Mouse (Mus musculus) megakaryocyte progenitor cell, adult 5-6 weeks (primary cell): Measurements from ENCODE around the gene Hspb7. TPM values are rescaled to one million over a fixed set of nuclear protein-coding genes. Genes with fewer than 3 reads are reported as not detected.

ENCODE experiments used
- ATAC-seq: replicated peaks from 2 replicates; pipeline ENCODE4 v1.8.0; 2016; ENCODE audit warnings: mild to moderate bottlenecking, moderate TSS enrichment, inconsistent platforms; ENCODE audit not compliant: poor library complexity
- total RNA-seq, 2 experiments: library from RNA; stranded (forward) in 1 of 2; stranded (reverse) in 1 of 2; fragments of 157-497, 149-512 nt in 1 of 2; fragments of 200-1000 nt in 1 of 2; gene quantifications; 2 replicates each; pipeline versions ENCODE4 v1.2.3 to v1.2.4; 2015 to 2017

Gene Hspb7
- total RNA-seq, 2 experiments from 2014 or later: not detected

- ATAC-seq: peak; percentile 96
Observed at GRCm38 (mm10) chr4:141444451-141445327, 24.1 kb downstream of the Hspb7 start, which contains the start of gene Zbtb17. TSS of gene Zbtb17 (plus strand) at chr4:141444654.

GRCm38 (mm10) chr4:141445328-141445720, 24.7 kb downstream of the Hspb7 start:
- peak; percentile 18 for ATAC-seq

- ATAC-seq: no peak
Observed at GRCm38 (mm10) chr4:141446211-141446610, 25.6 kb downstream of the Hspb7 start.

GRCm38 (mm10) chr4:141451251-141451650, 30.7 kb downstream of the Hspb7 start:
- ATAC-seq: no peak

DNA sequence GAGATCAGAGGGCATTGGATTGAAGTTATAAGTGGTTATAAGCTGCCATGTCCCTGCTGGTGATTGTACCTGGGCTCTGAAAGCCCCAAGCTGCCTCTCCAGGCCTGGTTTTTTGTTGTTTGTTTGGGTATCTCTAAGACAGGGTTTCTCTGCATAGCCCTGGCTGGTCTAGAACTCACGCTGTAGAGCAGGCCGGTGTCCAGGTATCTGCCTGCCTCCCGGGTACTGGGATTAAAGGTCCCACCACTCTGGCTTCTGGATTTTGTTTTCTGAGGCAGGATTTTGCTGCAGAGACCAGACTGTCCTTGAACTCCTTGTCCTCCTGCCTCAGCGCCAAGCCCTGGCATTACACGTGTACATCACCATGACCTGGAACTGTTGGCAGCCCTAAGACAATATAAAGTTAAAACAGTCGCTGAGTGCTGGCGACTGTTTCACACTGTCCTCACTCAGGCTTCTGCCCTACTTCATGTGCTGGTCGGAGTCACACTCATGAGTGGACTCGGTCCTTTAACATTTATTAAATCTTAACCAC, 31.4 kb downstream of the Hspb7 start:
- no peak for ATAC-seq

DNA sequence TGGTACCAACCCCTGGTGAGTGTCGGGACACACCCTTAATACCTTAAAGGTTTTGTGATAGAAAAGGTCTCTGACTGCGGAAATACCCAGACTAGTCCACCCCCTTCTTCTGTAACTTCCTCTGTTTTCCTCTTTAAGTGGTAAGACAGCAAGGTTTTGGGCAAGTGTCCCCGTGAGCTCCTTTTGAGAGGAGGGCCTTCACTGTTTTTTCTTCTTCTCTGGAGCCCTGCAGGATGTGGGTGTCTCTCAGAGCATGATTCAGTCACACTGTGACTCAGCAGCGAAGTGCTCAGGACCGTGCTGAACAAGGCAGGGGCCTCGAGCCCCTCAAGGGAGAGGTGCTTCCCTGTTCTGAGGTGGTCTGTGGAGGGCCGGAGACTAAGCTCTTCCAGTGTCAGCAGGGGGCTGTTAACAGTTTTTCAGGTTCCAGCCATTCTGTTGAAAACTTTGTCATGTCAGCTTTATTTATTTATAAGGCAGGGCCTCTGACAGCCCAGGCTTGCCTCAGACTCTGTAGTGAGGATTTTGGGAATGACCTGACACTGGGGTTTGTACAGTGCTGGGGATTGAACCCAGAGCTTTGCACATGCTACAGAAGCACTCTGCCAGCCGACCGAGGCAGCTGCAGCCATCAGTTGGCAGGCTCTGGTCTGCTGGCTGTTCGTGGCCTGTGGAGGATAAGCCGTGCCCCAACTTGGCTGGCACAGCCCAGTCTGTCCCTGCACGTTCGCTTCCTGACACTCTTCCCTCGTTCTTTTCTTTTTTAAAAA, 34.2 kb downstream of the Hspb7 start:
- ATAC-seq: peak; percentile 76

GRCm38 (mm10) chr4:141455526-141455925, 34.9 kb downstream of the Hspb7 start:
- ATAC-seq: no peak

DNA sequence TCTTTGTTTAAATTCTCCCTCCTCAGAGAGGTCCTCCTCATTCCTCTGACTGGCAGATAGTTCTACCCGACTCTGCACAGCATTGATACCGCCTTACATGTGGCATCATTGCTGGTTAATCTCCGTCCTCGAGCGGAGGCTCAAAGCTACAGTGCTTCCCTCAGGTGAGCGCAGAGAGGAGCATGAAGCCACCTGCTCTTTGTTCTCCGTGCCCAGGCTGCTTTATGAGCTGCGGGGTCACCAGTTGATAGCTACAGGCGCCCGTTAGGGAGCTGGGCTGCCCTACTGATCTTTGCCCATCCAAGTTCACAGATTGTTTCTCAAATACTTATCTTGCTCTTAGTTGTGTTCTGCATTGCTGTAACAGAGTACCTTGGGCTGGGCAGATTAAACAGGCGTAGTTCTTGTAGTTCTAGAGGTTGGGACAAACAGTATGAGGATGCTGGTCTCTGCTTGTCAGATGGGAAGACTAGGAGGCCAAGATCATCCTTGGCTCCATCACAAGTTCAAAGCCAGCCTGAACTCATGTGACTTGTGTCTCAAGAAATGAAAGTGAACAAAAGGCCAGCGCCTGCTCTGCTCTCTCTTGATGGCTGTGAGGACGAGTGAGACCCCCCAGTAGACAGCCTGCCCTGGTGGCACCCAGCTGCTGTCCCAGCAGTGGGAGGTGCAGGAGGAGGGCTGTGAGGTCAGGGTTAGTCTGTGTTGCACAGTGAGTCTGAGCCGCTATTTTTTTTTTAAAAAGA, 35.8 kb downstream of the Hspb7 start:
- ATAC-seq: no peak

DNA sequence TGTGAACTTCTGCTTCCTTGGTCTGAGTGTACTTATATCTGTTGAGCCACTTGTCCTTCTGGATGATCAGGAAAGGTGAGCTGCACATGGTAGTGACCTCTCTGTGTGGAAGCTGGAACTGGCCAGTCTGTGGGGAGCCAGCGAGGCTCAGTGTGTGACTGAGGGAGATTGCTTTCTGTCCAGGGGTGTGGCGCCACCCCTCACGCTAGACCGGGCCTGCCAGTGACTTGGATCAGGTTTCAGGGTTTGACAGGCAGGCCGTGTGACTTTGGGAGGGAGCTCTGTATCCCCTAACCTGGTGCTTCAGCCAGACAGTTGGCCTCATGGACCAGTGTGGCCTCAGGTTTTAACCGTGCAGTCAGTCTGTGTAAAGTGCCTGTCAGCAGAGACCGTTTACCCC, 37.7 kb downstream of the Hspb7 start:
- ATAC-seq: no peak

- no peak for ATAC-seq
Observed at GRCm38 (mm10) chr4:141458888-141459287, 38.3 kb downstream of the Hspb7 start.

DNA sequence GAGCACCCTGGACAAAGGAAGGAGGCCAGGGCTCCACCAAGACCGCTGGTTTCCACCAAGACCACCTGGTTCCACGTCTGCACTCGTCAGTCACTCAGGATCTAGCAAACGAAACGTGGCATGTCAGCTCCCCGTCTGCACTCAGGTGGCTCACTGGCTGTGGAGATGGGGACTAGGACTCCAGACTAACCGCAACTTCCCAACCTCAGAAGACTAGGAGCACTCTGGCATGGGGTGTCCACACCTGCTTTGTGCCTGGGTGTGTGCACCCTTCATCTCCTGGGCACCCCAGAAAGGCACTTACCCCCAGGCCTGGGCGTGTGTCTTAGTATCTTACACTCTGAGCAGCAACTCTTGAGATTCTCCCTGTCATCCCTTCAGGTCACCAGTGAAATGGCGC, 39.2 kb downstream of the Hspb7 start:
- no peak for ATAC-seq

DNA sequence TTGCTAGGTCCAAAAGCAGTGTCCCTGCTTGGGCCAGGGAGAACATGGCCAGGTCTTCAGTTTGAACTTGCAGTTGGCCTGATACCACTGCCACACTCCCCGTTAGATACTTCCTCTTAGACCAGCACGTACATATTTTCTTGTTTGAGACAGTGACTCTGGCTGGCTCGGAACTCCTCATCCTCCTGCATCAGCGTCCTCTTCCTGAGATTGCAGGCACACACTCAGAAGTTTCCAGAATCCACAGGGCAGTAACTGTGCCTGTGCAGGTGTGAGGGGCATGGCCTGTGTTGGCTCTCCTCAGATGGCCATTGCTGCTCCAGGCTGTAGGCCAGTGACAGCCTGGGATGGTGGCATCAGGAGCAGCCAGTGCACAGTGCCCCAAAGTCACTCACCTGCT, 39.9 kb downstream of the Hspb7 start:
- ATAC-seq: no peak

GRCm38 (mm10) chr4:141461088-141461487, 40.5 kb downstream of the Hspb7 start:
- no peak for ATAC-seq

- no peak for ATAC-seq
Observed at GRCm38 (mm10) chr4:141461576-141461975, 41.0 kb downstream of the Hspb7 start.

DNA sequence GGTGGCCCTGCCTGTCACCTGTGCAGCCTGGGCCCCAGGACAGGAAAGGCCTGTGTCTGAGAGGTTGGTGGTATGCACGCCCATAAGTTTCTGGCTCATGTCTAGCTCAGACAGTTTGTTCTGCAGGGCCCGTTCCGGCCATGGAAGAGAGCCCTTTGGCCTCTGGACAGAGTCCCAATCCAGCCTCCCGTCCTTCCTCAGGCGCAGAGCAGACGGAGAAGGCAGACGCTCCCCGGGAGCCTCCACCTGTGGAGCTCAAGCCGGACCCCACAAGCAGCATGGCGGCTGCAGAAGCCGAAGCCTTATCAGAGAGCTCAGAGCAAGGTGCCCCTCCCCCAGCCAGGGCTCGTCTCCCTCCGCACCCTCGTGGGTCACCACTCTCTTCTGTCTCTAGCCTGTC, 42.9 kb downstream of the Hspb7 start:
- ATAC-seq: no peak

GRCm38 (mm10) chr4:141464722-141465121, 44.1 kb downstream of the Hspb7 start:
- no peak for ATAC-seq

GRCm38 (mm10) chr4:141465512-141466288, 45.1 kb downstream of the Hspb7 start:
- ATAC-seq: no peak

GRCm38 (mm10) chr4:141466289-141466795, 45.8 kb downstream of the Hspb7 start:
- no peak for ATAC-seq

- ATAC-seq: no peak
Observed at GRCm38 (mm10) chr4:141466844-141467580, 46.4 kb downstream of the Hspb7 start.
